Mouse (Mus musculus): ENCODE measurements around the gene Jup.
A peak's percentile ranks its signal among the peaks of the same experiment; 100 is the strongest.

The Jup gene

GRCm38 (mm10) chr11:100406995-100407705, 9.6 kb upstream of the Jup start:
- no peak for DNase-seq

DNA sequence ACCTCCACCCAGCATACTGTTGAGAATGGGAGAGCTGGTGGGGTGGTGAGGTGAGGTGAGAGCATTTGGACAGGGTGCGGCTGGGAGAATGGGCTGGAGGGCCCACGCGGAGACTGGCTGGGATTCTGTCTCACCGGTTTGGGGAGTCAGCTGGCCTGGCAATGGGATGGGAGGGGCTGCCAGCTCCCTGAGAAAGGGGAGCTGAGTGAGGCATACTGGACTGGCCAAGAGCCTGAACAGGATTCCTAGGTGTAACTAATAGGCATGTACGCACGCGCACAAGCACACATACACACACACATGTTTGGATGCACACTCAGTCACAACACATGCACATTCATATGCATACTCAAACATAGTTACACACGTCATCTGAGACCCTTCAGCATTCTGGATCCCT, 8.7 kb upstream of the Jup start:
- DNase-seq, result no peak

- no peak for DNase-seq
Measured at GRCm38 (mm10) chr11:100404456-100405074, 7.0 kb upstream of the Jup start.

- DNase-seq, result no peak
Measured at GRCm38 (mm10) chr11:100403445-100404134, 6.0 kb upstream of the Jup start.

DNA sequence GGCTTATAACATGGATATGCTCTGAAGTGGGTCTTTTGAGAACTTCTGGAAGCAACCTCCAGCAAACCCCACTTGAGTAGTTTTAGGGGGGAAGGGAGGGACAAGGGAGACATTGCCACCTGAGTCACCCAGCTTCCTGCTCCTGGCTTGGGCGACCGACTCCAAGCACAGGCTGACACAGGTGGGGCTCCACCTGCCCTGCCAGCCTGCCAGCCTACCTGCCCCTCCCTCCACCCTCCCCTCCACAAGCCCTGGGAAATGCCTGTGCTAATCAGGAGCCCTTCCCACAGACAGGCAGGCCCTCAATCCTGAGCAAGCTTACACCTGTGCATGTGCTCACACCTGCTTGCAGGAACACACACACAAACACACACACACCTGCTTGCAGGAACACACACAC, 5.1 kb upstream of the Jup start:
- DNase-seq, result no peak

- no peak for DNase-seq
Measured at GRCm38 (mm10) chr11:100402240-100402639, 4.7 kb upstream of the Jup start.

DNA sequence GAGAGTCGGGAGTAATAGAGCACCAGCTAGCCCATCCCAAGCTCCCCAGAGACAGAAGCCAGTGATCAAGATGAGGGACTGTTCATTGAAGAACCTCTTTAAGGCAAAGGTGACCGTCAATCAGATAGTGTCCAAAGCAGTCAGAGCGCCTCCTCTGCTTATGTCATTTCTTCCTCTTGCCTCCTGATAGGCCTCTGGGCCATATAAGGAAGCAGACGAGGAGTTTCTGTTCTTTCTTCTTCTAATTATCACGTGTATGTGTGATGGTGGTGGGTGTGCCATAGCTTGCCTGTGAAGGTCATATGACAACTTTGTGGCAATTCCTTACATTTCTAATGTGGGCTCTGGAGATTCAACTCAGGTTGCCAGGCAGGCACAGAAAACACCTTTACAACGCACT, 3.3 kb upstream of the Jup start:
- DNase-seq, result no peak

- no peak for DNase-seq
Measured at GRCm38 (mm10) chr11:100399727-100400538, 2.4 kb upstream of the Jup start.

GRCm38 (mm10) chr11:100399320-100399719, 1.8 kb upstream of the Jup start:
- no peak for DNase-seq

DNA sequence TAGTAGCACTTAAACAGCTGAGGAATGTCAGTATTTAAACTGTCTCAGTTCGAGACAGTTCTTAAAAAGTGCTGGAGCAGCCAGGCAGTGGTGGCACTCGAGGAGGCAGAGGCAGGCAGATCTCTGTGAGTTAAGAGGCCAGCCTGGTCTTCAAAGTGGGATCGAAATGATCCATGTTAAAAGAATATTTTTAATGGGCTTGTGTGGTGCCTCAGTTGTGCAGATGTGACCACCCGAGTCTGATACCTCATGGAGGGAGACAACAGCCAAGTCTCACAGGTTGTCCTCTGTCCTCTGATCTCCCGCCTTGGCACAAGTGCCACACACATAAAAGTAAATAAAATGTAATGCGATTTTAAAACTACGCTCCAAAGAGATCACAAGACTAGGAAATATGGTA, 954 bp upstream of the Jup start:
- DNase-seq, result no peak

DNA sequence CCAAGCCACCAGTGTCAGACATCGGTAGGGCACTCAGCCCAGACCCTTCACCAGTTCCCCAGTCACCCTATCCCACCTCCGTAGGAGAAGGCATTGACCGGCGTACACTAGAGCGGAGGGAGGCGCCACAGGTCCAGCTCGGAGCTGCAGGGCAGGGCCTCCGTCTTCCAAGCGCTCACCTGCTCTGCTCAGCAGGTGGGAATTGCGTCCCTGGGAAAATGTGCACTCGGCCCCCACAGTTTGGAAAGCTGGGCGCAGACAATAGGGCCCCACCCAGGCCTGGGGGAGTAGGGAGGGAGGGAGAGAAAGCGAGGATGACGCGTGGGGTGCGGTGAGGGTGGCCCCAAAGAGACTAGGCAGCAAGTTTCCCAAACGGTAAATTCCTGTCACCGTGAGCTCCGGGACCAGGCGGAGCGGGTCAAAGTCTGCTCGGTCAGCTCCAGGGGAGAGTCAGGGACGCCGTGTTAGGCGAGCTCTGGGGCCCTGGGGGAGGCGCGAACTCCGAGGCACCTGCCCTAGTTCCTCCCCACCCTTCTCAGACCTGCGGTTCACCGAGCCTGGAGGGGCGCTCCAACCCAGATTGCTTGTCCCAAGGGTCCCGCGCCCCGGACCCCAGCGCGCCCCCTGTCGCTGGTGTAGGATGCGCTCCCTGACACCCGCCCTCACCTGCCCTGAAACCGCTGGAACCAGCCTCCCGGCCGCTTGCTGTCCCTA, 520 bp downstream of the Jup start:
- peak; percentile 55 for DNase-seq

GRCm38 (mm10) chr11:100395861-100396631, 1.5 kb downstream of the Jup start:
- peak; percentile 60 for DNase-seq

DNA sequence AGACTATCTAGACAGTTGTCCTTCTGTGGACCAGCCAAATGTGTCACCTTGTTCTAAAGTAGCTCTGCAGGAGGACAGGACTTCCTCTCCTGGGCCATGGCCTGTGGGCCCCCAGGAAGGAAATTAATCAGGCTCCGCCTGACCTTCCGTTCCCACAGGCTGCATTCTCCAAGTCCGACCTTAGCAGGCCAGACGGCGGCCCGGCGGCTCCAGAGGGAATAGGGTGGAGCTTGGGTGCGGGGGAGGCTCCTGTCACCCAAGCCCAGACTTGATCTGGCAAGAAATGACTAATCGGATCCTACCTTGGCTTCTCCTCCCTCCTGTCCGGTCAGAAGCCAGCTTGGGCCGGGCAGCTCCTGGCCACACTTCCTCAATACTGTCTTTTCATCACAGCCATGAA, 2.4 kb downstream of the Jup start:
- DNase-seq, result no peak

GRCm38 (mm10) chr11:100394353-100395074, 3.0 kb downstream of the Jup start:
- DNase-seq, result no peak

GRCm38 (mm10) chr11:100393733-100394132, 3.8 kb downstream of the Jup start:
- peak; percentile 56 for DNase-seq

DNA sequence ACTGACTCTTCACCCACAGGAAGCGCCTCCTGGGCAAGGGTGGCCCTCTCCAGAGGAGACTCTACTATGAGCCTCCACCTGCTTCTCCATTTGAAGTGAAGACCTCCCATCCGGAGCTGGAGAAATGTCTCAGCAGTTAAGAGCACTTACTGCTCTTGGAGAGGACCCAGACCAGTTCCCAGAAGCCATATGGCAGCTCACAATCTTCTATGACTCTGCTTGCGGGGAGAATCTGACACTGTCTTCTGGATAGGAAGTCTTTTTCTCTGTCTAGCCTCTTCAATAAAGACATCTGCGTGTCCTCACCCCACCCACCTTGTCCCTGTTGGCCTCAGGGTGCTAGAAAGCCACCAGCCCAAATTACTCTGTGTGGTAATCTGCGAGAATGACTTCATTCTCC, 4.6 kb downstream of the Jup start:
- peak; percentile 40 for DNase-seq

- no peak for DNase-seq
Measured at GRCm38 (mm10) chr11:100391884-100392345, 5.6 kb downstream of the Jup start.

DNA sequence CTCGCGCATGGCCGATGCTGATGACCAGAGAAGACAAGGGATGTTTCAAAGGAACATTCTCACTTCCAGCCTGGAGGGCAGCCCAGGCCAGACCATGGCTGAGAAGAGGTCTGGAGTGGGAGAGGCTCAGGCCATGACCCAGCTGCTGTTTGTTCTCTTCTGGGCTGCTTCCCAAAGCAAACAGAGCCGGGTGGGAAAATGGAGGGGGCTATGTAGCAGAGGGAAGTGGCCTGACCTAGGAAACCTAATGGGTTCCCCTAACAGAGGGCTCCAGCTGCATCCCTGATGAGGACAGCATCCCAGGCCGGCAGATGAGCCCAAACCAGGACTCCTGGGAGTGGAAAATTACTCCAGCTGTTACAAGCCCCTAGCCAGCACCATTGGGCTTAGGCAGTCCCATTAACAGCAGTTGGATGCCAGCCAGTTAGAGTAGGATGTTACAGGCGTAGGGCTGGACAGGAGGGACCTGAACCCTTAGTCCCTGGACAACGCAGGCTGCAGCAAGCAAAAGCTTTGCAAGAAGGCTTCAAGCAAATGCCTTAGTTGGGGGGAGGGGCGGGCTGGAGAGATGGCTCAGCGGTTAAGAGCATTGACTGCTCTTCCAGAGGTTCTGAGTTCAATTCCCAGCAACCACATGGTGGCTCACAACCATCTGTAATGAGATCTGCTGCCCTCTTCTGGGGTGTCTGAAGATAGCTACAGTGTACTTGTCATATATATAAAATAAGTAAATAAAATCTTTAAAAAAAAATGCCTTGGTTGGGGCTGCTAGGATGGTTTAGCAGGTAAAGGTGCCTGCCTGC, 6.3 kb downstream of the Jup start:
- DNase-seq, result peak; percentile 61

- no peak for DNase-seq
Measured at GRCm38 (mm10) chr11:100389931-100390445, 7.6 kb downstream of the Jup start.

- no peak for DNase-seq
Measured at GRCm38 (mm10) chr11:100388588-100388987, 9.0 kb downstream of the Jup start.

Data from right cerebral cortex, adult 18-20 months (tissue).